Mouse (Mus musculus) MEL (cell line): Measurements from ENCODE around the gene Ctdspl. TPM values are rescaled to one million over a fixed set of nuclear protein-coding genes. Genes with fewer than 3 reads are reported as not detected.

Experiments used
- DNase-seq: peaks from one replicate; pipeline ENCODE4 v3.0.0; 2011; ENCODE audit warnings: low read depth, low spot score
- H3K27ac ChIP-seq: 2 replicates; pipeline ENCODE4 v1.5.1; 2012; ENCODE audit warnings: low read depth, mild to moderate bottlenecking, control low read depth, low read length, moderate library complexity; ENCODE audit not compliant: control insufficient read depth
- H3K27me3 ChIP-seq, 2 experiments: fragments of 150-350 bp in 1 of 2; sonication (generic) in 1 of 2; 2 replicates each; pipeline ENCODE4 v1.6.1; 2012; ENCODE audit warnings: low read length in 2 of 2, mild to moderate bottlenecking in 2 of 2, improper control_type of control experiment in 1 of 2, moderate library complexity in 1 of 2; ENCODE audit not compliant: insufficient read depth in 2 of 2, control insufficient read depth in 1 of 2
- H3K36me3 ChIP-seq, 2 experiments: 2 replicates each; pipeline ENCODE4 v1.6.1; 2012 to 2014; ENCODE audit warnings: low read length in 2 of 2, improper control_type of control experiment in 1 of 2, inconsistent platforms in 1 of 2, mild to moderate bottlenecking in 1 of 2; ENCODE audit not compliant: insufficient read depth in 2 of 2, control insufficient read depth in 1 of 2
- H3K4me1 ChIP-seq, 2 experiments: fragments of 150-350 bp in 1 of 2; sonication (generic) in 1 of 2; 2 replicates each; pipeline ENCODE4 v1.6.1; 2012; ENCODE audit warnings: low read length in 2 of 2, improper control_type of control experiment in 1 of 2, mild to moderate bottlenecking in 1 of 2; ENCODE audit not compliant: insufficient read depth in 2 of 2, control insufficient read depth in 1 of 2
- H3K4me3 ChIP-seq, 2 experiments: fragments of 150-350 bp in 1 of 2; sonication (generic) in 1 of 2; 2 replicates each; pipeline ENCODE4 v1.5.1; 2012; ENCODE audit warnings: low read depth in 2 of 2, low read length in 2 of 2, mild to moderate bottlenecking in 2 of 2, moderate library complexity in 2 of 2, control low read depth in 1 of 2, improper control_type of control experiment in 1 of 2; ENCODE audit not compliant: control insufficient read depth in 1 of 2, insufficient read depth in 1 of 2
- H3K79me2 ChIP-seq: 2 replicates; pipeline ENCODE4 v1.6.1; 2012; ENCODE audit warnings: mild to moderate bottlenecking, low read length, moderate library complexity; ENCODE audit not compliant: control insufficient read depth, poor library complexity, insufficient read depth
- H3K9ac ChIP-seq: 2 replicates; pipeline ENCODE4 v1.6.1; 2012; ENCODE audit warnings: low read depth, mild to moderate bottlenecking, control low read depth, low read length, moderate library complexity; ENCODE audit not compliant: control insufficient read depth, poor library complexity, severe bottlenecking
- H3K9me3 ChIP-seq: fragments of 150-350 bp; sonication (generic); replicated peaks from 2 replicates; pipeline ENCODE4 v1.6.1; 2012; ENCODE audit warnings: mild to moderate bottlenecking, low read length, improper control_type of control experiment, moderate library complexity; ENCODE audit not compliant: insufficient read depth
- BHLHE40 ChIP-seq: IDR thresholded peaks from 2 replicates; pipeline ENCODE4 v1.6.1; 2012; ENCODE audit warnings: low read depth, mild to moderate bottlenecking, inconsistent platforms, low read length, improper control_type of control experiment, borderline replicate concordance
- CHD1 ChIP-seq: IDR thresholded peaks from 2 replicates; pipeline ENCODE4 v1.6.1; 2012; ENCODE audit warnings: low read depth, mild to moderate bottlenecking, inconsistent platforms, low read length, improper control_type of control experiment
- CTCF ChIP-seq, 3 experiments: IDR thresholded peaks in 2 of 3; conservative IDR thresholded peaks in 1 of 3; 2 replicates each; pipeline ENCODE4 v1.5.1; 2011 to 2012; ENCODE audit warnings: low read length in 3 of 3, low read depth in 2 of 3, mild to moderate bottlenecking in 2 of 3, improper control_type of control experiment in 1 of 3, inconsistent platforms in 1 of 3, mixed read lengths in 1 of 3, moderate library complexity in 1 of 3; ENCODE audit not compliant: control insufficient read depth in 1 of 3, insufficient read depth in 1 of 3, poor library complexity in 1 of 3, severe bottlenecking in 1 of 3
- GABPA ChIP-seq: IDR thresholded peaks from 2 replicates; pipeline ENCODE4 v1.6.1; 2012; ENCODE audit warnings: low read depth, mild to moderate bottlenecking, inconsistent platforms, low read length, improper control_type of control experiment, moderate library complexity
- HCFC1 ChIP-seq: IDR thresholded peaks from 2 replicates; pipeline ENCODE4 v1.6.1; 2012; ENCODE audit warnings: low read depth, mild to moderate bottlenecking, inconsistent platforms, low read length, improper control_type of control experiment, moderate library complexity
- JUND ChIP-seq: IDR thresholded peaks from 2 replicates; pipeline ENCODE4 v1.6.1; 2011; ENCODE audit warnings: low read depth, mild to moderate bottlenecking, improper control_type of control experiment, low read length
- NRF1 ChIP-seq: IDR thresholded peaks from 2 replicates; pipeline ENCODE4 v1.6.1; 2014; ENCODE audit warnings: low read depth, mild to moderate bottlenecking, inconsistent platforms, low read length, improper control_type of control experiment, moderate library complexity; ENCODE audit not compliant: poor library complexity, insufficient read depth, severe bottlenecking
- POLR2AphosphoS5 ChIP-seq: IDR thresholded peaks from 2 replicates; pipeline ENCODE4 v1.6.1; 2012; ENCODE audit warnings: low read depth, borderline replicate concordance, mild to moderate bottlenecking, inconsistent platforms, low read length, moderate library complexity, mixed read lengths
- RAD21 ChIP-seq: IDR thresholded peaks from 2 replicates; pipeline ENCODE4 v1.6.1; 2011; ENCODE audit warnings: mild to moderate bottlenecking, low read depth, low read length, improper control_type of control experiment
- SIN3A ChIP-seq: IDR thresholded peaks from 2 replicates; pipeline ENCODE4 v1.6.1; 2012; ENCODE audit warnings: low read length, improper control_type of control experiment, inconsistent platforms
- TAL1 ChIP-seq: IDR thresholded peaks from 2 replicates; pipeline ENCODE4 v1.6.1; 2012; ENCODE audit warnings: mild to moderate bottlenecking, inconsistent platforms, low read length, moderate library complexity, mixed read lengths
- USF2 ChIP-seq, 2 experiments: IDR thresholded peaks; 2 replicates each; pipeline ENCODE4 v1.6.1; 2011 to 2012; ENCODE audit warnings: improper control_type of control experiment in 2 of 2, low read length in 2 of 2, borderline replicate concordance in 1 of 2, inconsistent platforms in 1 of 2, low read depth in 1 of 2, mild to moderate bottlenecking in 1 of 2; ENCODE audit not compliant: insufficient read depth in 1 of 2
- ZC3H11A ChIP-seq: IDR thresholded peaks from 2 replicates; pipeline ENCODE4 v1.6.1; 2012; ENCODE audit warnings: low read depth, mild to moderate bottlenecking, inconsistent platforms, low read length, improper control_type of control experiment
- ZKSCAN1 ChIP-seq: IDR thresholded peaks from 2 replicates; pipeline ENCODE4 v1.6.1; 2012; ENCODE audit warnings: low read depth, mild to moderate bottlenecking, inconsistent platforms, low read length, improper control_type of control experiment, moderate library complexity
- polyA plus RNA-seq, 2 experiments: library from polyadenylated mRNA; stranded (reverse) in 1 of 2; unstranded in 1 of 2; fragments of >175 nt in 1 of 2; fragments of >200 nt in 1 of 2; gene quantifications; 2 replicates each; pipeline versions ENCODE4 v1.2.1 to v1.2.4; 2012; ENCODE audit warnings: low replicate concordance in 2 of 2, low read depth in 1 of 2; ENCODE audit not compliant: insufficient read length in 2 of 2, insufficient read depth in 1 of 2, missing spikeins in 1 of 2
- total RNA-seq: library from RNA; depleted of rRNA; stranded (reverse); fragments of 300-350 nt; gene quantifications from 2 replicates; pipeline ENCODE4 v1.2.3, GENCODE M21; 2012

Gene Ctdspl
- total and polyA plus RNA-seq, 3 experiments, result 15.3 to 20.7 TPM; not detected in 1

GRCm38 (mm10) chr9:119007266-119007665 lies 81.0 kb downstream of the Ctdspl start:
- no peaks in the 10 kb centered on the region for H3K9me3 ChIP-seq
- no peaks in the 10 kb centered on the region for H3K36me3 ChIP-seq
- no peaks in the 10 kb centered on the region for H3K4me1 ChIP-seq
- TF ChIP-seq CTCF (IDR thresholded peaks at IDR 0.05 in 2 of 3, conservative IDR thresholded peaks at IDR 0.05 in 1 of 3; ENCODE audit: control insufficient read depth in 1 of 3, insufficient read depth in 1 of 3, low read depth in 2 of 3, low read length in 3 of 3, poor library complexity in 1 of 3, severe bottlenecking in 1 of 3) (no peak), NRF1 (no peak), SIN3A (no peak), HCFC1 (no peak), CHD1 (no peak), GABPA (no peak), USF2 (IDR thresholded peaks at IDR 0.05; ENCODE audit: borderline replicate concordance in 1 of 2, insufficient read depth in 1 of 2, low read depth in 1 of 2, low read length in 2 of 2) (no peak), BHLHE40 (no peak)
- H3K27ac ChIP-seq, result no peak overlapping the region
- no peak overlapping the region for H3K9ac ChIP-seq
- no peak overlapping the region for H3K4me3 ChIP-seq
- H3K79me2 ChIP-seq, result no peaks in the 10 kb centered on the region
- H3K27me3 ChIP-seq, result no peaks in the 10 kb centered on the region
- DNase-seq, result no peak

DNA sequence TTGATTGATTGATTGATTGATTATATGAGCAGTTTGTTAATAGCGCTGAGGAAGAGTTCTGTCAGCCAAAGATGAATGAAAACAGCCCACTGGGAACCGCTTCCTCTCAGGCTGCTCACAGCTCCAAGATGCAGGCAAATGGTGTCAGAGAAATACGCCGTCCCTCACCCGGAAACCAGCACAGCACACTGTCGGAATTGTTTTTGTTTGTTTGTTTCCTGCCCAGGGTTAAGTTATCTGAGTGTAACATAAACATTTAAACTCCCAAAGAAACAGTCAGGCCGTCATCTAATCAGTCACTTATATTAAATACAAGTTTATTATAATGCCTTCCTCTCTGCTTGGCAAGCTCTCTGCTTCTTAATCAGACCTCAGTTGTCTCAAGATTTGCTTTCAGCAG lies 82.6 kb downstream of the Ctdspl start:
- no peak overlapping the region for H3K4me3 ChIP-seq
- no peak overlapping the region for H3K9ac ChIP-seq
- no peak for DNase-seq
- H3K4me1 ChIP-seq, result no peaks in the 10 kb centered on the region
- TF ChIP-seq ZC3H11A (no peak), POLR2AphosphoS5 (no peak), JUND (no peak), ZKSCAN1 (no peak)
- H3K27me3 ChIP-seq, result no peaks in the 10 kb centered on the region
- no peak overlapping the region for H3K27ac ChIP-seq
- no peaks in the 10 kb centered on the region for H3K36me3 ChIP-seq
- H3K9me3 ChIP-seq, result no peaks in the 10 kb centered on the region
- no peaks in the 10 kb centered on the region for H3K79me2 ChIP-seq

- no peak overlapping the region for H3K9ac ChIP-seq
- H3K79me2 ChIP-seq, result no peaks in the 10 kb centered on the region
- H3K4me3 ChIP-seq, result no peak overlapping the region
- no peaks in the 10 kb centered on the region for H3K9me3 ChIP-seq
- no peaks in the 10 kb centered on the region for H3K27me3 ChIP-seq
- TF ChIP-seq RAD21 (no peak), TAL1 (no peak)
- no peak overlapping the region for H3K27ac ChIP-seq
- no peak for DNase-seq
- H3K36me3 ChIP-seq, result no peaks in the 10 kb centered on the region
- no peaks in the 10 kb centered on the region for H3K4me1 ChIP-seq
These were observed 84.0 kb downstream of the Ctdspl start for GRCm38 (mm10) chr9:119010156-119010710.
